Mouse (Mus musculus) erythroblast, embryonic 14.5 days (primary cell): ENCODE results near the gene Fam186b. TPM values are rescaled to one million over a fixed set of nuclear protein-coding genes. Genes with fewer than 3 reads are reported as not detected.

ENCODE experiments used
- H3K27me3 ChIP-seq: 2 replicates; pipeline ENCODE4 v1.6.1; 2012; ENCODE audit warnings: inconsistent platforms; ENCODE audit not compliant: control insufficient read depth
- H3K36me3 ChIP-seq: 2 replicates; pipeline ENCODE4 v1.6.1; 2012; ENCODE audit warnings: mild to moderate bottlenecking, inconsistent platforms; ENCODE audit not compliant: control insufficient read depth
- H3K4me1 ChIP-seq: 2 replicates; pipeline ENCODE4 v1.6.1; 2012; ENCODE audit warnings: inconsistent platforms; ENCODE audit not compliant: control insufficient read depth
- H3K4me3 ChIP-seq: replicated peaks from 2 replicates; pipeline ENCODE3; 2012; ENCODE audit warnings: moderate library complexity, mild to moderate bottlenecking, inconsistent platforms
- H3K9me3 ChIP-seq: 2 replicates; pipeline ENCODE4 v1.6.1; 2012; ENCODE audit warnings: low read length, inconsistent platforms, mixed read lengths; ENCODE audit not compliant: control insufficient read depth
- GATA1 ChIP-seq: IDR thresholded peaks from 2 replicates; pipeline ENCODE4 v1.6.1; 2012; ENCODE audit warnings: low read length, inconsistent platforms, mixed read lengths
- TAL1 ChIP-seq: IDR thresholded peaks from 3 replicates; pipeline ENCODE4 v1.6.1; 2012; ENCODE audit warnings: low read length, inconsistent platforms, mixed read lengths
- polyA plus RNA-seq: library from polyadenylated mRNA; stranded (reverse); fragments of >175 nt; gene quantifications from 2 replicates; pipeline ENCODE4 v1.2.3, GENCODE M21; 2012

Gene Fam186b
- polyA plus RNA-seq, 1 experiment: not detected

DNA sequence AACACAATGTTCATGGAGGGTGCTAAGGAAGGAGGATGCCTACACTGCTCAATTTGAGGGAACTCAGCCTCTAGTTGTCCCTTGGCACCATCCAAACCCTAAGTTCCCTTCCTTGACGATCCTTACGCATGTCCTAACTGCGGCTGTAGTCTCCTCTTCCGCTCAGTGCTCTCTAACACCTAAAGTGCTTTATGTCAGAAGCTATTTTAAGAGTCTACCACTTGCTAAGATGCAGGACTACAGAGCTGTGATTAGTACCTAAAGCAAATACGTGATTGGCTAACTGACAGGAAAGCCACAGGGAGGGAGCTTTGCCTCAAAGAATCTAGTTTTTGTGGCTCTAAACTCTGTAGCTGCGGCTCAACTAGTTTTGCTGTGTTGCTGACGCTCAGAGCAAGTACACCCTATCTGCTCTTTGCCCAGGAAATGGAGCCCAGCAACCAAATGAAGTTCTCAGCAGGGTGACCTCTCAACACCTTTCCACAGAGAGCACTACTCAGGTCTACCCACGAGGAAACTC lies 40.2 kb upstream of the Fam186b start:
- no peaks in the 10 kb centered on the region for H3K27me3 ChIP-seq
- H3K4me1 ChIP-seq: no peaks in the 10 kb centered on the region; the same call in 1 of the 2 replicates
- H3K9me3 ChIP-seq: no peaks in the 10 kb centered on the region
- H3K4me3 ChIP-seq: no peak overlapping the region
- no peaks in the 10 kb centered on the region for H3K36me3 ChIP-seq
- TF ChIP-seq GATA1: no peak
- TF ChIP-seq TAL1: no peak

DNA sequence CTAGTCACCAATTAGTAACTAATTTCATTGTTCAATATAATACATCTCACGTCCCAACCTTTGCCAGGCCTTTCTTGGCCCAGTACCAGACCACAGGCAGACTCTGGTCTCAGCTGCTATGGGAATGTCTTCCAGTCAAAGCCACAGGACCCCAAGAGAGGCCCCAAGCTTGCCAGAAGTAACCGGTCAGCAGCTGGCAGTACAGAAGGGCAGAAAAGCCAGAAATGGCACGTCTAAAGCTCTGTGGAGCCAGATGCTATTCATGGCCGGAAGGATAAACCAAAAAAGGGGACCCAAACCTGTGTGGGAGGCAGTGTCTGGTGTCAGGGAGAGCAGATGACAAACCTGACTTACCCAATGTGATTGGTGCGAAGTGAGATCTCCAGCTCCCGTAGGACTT lies 38.8 kb upstream of the Fam186b start:
- no peak for TF ChIP-seq TAL1
- no peak for TF ChIP-seq GATA1
- no peaks in the 10 kb centered on the region for H3K36me3 ChIP-seq

DNA sequence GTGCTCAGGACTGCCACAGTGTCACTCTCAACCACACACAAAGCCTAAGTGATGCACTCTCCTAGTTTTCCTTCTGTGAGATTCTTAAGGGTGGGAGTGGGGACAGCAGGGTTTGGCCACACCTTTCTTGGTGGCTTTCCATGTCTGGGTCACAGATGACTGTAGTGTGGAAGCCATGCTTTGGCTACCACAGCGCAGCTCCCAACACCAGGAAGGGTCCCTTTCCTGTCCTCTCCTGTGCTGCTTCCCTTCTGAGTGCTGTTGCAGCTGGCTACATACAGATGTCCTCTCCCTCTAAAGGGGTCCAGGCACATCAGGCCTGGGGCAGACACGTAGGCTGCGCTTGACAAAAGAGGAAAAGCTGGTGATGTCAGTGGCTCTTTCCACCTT lies 38.0 kb upstream of the Fam186b start:
- no peak for TF ChIP-seq GATA1
- Histone ChIP-seq H3K9me3 (no peaks in the 10 kb centered on the region), H3K4me1 (no peaks in the 10 kb centered on the region; the same call in none of the 2 replicates), H3K36me3 (no peaks in the 10 kb centered on the region; the same call in 1 of the 2 replicates), H3K4me3 (no peak overlapping the region), H3K27me3 (no peaks in the 10 kb centered on the region)

More for the DNA sequence above, 38.8 kb upstream of the Fam186b start:
- no peaks in the 10 kb centered on the region for H3K27me3 ChIP-seq
- H3K4me3 ChIP-seq: no peak overlapping the region
- H3K4me1 ChIP-seq: no peaks in the 10 kb centered on the region; the same call in 1 of the 2 replicates
- no peaks in the 10 kb centered on the region for H3K9me3 ChIP-seq

DNA sequence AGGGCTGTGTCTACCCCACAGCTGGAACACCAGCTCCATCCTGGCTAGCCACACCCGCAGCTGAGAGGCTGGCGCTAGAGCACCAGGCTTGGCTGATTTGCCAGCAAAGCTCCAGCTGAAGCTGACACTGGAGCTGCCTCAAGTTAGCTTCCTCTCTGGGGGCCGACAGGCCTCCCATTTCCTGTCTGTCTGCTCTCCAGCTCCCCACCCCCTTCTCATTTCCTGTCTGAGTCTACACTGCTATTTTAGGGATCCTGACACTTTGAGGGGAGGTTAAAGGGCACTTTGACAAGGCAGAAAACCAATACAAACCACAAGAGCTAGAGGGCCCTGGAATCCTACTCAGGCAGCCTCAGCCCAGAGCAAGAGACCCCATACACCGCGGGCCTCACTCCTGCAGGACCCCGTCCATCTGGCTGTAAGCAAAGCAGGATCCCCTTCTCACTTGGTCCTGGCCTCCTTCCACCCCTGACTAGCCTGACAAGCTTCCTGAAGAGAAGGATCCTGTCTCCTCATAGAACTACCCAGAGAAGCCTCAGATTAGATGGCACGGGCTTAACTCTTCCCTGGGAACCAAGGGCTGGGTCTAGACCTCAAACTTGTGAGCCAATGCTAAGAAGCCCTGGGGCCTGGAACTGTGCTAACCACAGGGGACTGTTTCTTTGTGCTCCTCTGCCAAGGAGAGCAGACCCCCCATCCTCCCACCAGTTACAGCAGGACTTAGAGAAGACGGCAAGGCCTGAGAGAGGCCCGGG lies 37.4 kb upstream of the Fam186b start:
- no peaks in the 10 kb centered on the region; the same call in none of the 2 replicates for H3K4me1 ChIP-seq
- no peaks in the 10 kb centered on the region; the same call in 1 of the 2 replicates for H3K36me3 ChIP-seq
- H3K4me3 ChIP-seq: no peak overlapping the region
- no peaks in the 10 kb centered on the region for H3K27me3 ChIP-seq
- TF ChIP-seq TAL1 (no peak), GATA1 (no peak)
- H3K9me3 ChIP-seq: no peaks in the 10 kb centered on the region

DNA sequence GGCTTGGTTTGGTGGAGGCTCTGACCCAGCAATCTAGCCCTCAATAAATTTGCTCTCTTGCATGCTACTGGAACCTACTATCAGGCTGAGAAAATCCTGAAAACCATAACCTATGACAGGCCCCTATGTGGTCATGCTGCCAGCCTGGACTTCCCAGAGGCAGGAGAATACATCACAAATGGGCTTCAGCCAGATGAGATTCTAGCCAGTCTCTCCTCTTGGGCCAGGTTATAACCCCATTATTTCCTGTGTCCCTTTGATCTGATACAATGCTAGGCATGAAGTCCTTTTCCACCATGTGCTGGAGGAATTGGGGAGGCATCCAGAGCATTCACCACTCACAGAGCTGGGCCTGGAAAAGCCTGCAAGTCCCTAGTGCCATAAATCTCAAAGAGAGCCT lies 36.4 kb upstream of the Fam186b start:
- Histone ChIP-seq H3K4me3 (no peak overlapping the region), H3K4me1 (no peaks in the 10 kb centered on the region; the same call in none of the 2 replicates), H3K27me3 (no peaks in the 10 kb centered on the region), H3K36me3 (no peaks in the 10 kb centered on the region; the same call in 1 of the 2 replicates), H3K9me3 (no peaks in the 10 kb centered on the region)
- TF ChIP-seq TAL1 (no peak), GATA1 (no peak)

DNA sequence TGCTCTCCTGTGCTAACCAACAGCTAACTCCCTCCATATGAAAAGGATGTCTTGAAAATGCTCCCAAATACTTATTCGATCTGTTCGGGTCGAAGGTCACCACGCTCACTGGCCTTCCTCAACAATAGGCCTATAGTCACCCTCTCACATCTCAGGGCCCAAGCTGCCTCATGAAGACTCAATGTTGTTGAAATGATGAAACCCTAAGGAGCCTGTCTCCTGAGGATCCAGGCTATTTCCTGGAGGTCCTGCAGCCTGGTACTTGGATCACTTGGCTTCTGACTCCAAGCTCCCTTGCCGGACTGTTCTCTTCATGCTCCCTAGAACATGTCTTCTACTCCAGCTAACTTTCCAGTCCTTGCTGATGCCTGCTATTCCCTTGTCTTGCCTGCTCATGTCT lies 35.7 kb upstream of the Fam186b start:
- TF ChIP-seq TAL1: no peak
- no peak for TF ChIP-seq GATA1
- Histone ChIP-seq H3K27me3 (no peaks in the 10 kb centered on the region), H3K4me1 (no peaks in the 10 kb centered on the region; the same call in none of the 2 replicates), H3K4me3 (no peak overlapping the region), H3K9me3 (no peaks in the 10 kb centered on the region), H3K36me3 (no peaks in the 10 kb centered on the region; the same call in 1 of the 2 replicates)

DNA sequence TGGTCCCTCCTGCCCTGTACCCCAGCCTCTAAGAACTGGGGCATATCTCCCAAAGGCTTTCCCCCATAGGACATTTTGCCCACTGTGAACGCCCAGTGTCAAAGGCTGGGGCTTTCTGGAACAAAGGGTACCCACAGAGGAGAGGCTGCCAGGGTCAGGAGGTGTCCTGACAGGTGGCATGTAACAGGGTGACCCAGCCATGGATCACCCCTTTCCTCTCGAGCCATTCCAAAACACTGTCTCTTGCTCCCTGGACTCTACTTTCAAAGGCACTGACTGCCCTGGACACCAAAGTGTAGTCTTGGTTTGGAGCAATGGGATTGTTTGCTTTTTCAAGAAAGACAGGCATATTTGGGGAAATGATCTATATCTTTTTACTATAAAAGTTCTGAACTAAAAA lies 34.6 kb upstream of the Fam186b start:
- TF ChIP-seq GATA1: no peak
- TF ChIP-seq TAL1: no peak
- Histone ChIP-seq H3K4me3 (no peak overlapping the region), H3K36me3 (no peaks in the 10 kb centered on the region; the same call in 1 of the 2 replicates), H3K27me3 (no peaks in the 10 kb centered on the region), H3K4me1 (no peaks in the 10 kb centered on the region; the same call in none of the 2 replicates), H3K9me3 (no peaks in the 10 kb centered on the region)

DNA sequence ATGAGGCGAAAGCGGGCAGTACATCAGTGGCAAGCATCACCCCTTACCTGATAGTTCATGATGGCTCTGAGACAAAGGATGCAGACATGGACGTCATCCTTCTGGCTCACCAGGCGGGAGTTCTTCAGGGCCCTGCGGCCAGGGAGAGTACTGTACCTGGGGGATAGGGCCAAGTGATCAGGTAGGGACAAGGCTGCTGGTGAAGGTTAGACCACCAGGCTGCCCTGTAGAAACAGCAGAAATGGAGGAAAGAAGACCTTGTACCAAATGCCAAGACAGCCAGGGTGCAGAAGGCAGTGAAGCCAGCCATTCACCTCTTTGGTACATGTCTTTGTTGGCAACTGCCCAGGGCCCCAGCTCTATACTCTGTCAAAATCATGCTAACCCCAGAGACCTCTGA lies 32.3 kb upstream of the Fam186b start:
- Histone ChIP-seq H3K4me3 (no peak overlapping the region), H3K9me3 (no peaks in the 10 kb centered on the region), H3K4me1 (no peaks in the 10 kb centered on the region; the same call in none of the 2 replicates), H3K36me3 (no peaks in the 10 kb centered on the region; the same call in 1 of the 2 replicates), H3K27me3 (no peaks in the 10 kb centered on the region)
- TF ChIP-seq TAL1: no peak
- TF ChIP-seq GATA1: no peak

DNA sequence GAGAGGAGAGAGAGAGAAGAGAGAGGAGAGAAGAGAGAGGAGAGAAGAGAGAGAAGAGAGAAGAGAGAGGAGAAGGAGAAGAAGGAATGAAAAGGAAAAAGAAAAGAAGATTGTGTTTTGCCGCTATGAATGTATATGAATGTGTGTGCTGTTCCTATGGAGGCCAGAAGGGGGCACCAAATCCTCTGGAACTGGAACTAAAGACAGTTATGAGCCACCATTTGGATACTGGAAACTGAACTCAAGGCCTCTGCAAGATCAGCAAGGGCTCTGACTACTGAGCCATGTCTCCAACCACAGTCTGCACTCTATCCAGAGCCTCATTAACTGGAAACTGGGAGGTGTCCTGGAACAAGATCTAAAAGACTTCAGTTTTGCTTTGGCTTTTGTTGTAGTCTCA lies 31.3 kb upstream of the Fam186b start:
- Histone ChIP-seq H3K27me3 (no peaks in the 10 kb centered on the region), H3K36me3 (no peaks in the 10 kb centered on the region; the same call in 1 of the 2 replicates), H3K9me3 (no peaks in the 10 kb centered on the region), H3K4me1 (no peaks in the 10 kb centered on the region; the same call in none of the 2 replicates), H3K4me3 (no peak overlapping the region)
- TF ChIP-seq TAL1 (no peak), GATA1 (no peak)
